Mouse (Mus musculus) forebrain, embryonic 11.5 days (tissue): ENCODE data around the gene Rnf40. TPM values are rescaled to one million over a fixed set of nuclear protein-coding genes. Genes with fewer than 3 reads are reported as not detected.
A peak's percentile ranks its signal among the peaks of the same experiment; 100 is the strongest.
"Not testable (repeated sequence)": the region's sequence is repeated elsewhere in the genome, so short reads cannot be mapped to it uniquely, and the experiment has no call there.

Source experiments
- ATAC-seq: fragments of 200-750 bp; cut with Nextera tagmentation; replicated peaks from 2 replicates; pipeline ENCODE4 v1.8.0; 2017; ENCODE audit warnings: moderate TSS enrichment; ENCODE audit not compliant: low FRiP score
- DNase-seq: peaks from one replicate; pipeline ENCODE4 v3.0.0-alpha.2; 2017; ENCODE audit warnings: low spot score
- H3K27ac ChIP-seq: fragments of 300-500 bp; sonication (generic); 2 replicates; pipeline ENCODE4 v1.5.1; 2014; ENCODE audit warnings: low read depth, low read length
- H3K27me3 ChIP-seq: fragments of 300-500 bp; sonication (generic); 2 replicates; pipeline ENCODE4 v1.6.1; 2014; ENCODE audit warnings: mild to moderate bottlenecking, low read length, mixed read lengths; ENCODE audit not compliant: control insufficient read depth, insufficient read depth
- H3K36me3 ChIP-seq: fragments of 300-500 bp; sonication (generic); 2 replicates; pipeline ENCODE4 v1.6.1; 2014; ENCODE audit warnings: mild to moderate bottlenecking, low read length, moderate library complexity, mixed read lengths; ENCODE audit not compliant: control insufficient read depth, insufficient read depth
- H3K4me1 ChIP-seq: fragments of 300-500 bp; sonication (generic); replicated peaks from 2 replicates; pipeline ENCODE4 v1.6.1; 2014; ENCODE audit warnings: low read length, mixed read lengths; ENCODE audit not compliant: control insufficient read depth, insufficient read depth
- H3K4me2 ChIP-seq: fragments of 300-500 bp; sonication (generic); 2 replicates; pipeline ENCODE4 v1.6.1; 2014; ENCODE audit warnings: low read depth, mild to moderate bottlenecking, low read length, moderate library complexity, mixed read lengths; ENCODE audit not compliant: severe bottlenecking
- H3K4me3 ChIP-seq: fragments of 300-500 bp; sonication (generic); 2 replicates; pipeline ENCODE4 v1.5.1; 2014; ENCODE audit warnings: low read depth, low read length
- H3K9ac ChIP-seq: fragments of 300-500 bp; sonication (generic); 2 replicates; pipeline ENCODE4 v1.6.1; 2014; ENCODE audit warnings: low read length
- H3K9me3 ChIP-seq: fragments of 300-500 bp; sonication (generic); 2 replicates; pipeline ENCODE4 v1.6.1; 2016; ENCODE audit warnings: low read length, mixed read lengths; ENCODE audit not compliant: control insufficient read depth
- WGBS: fragments of 180-500 bp; shearing (Covaris S2); extraction: QIAGEN DNeasy Blood & Tissue Kit; methylation state at CpG from one replicate; pipeline ENCODE4 v1.1.7; 2014; 5-methylcytosine and 5-hydroxymethylcytosine counted together
- polyA plus RNA-seq: library from polyadenylated mRNA; unstranded; fragments of >200 nt; fragmentation: Nextera tagmentation; extraction: Ambion mirVana; gene quantifications from 2 replicates; pipeline ENCODE4 v1.2.1, GENCODE M21; 2014

Gene Rnf40
- polyA plus RNA-seq, 1 experiment from 2014 or later, result 66.3 TPM

DNA sequence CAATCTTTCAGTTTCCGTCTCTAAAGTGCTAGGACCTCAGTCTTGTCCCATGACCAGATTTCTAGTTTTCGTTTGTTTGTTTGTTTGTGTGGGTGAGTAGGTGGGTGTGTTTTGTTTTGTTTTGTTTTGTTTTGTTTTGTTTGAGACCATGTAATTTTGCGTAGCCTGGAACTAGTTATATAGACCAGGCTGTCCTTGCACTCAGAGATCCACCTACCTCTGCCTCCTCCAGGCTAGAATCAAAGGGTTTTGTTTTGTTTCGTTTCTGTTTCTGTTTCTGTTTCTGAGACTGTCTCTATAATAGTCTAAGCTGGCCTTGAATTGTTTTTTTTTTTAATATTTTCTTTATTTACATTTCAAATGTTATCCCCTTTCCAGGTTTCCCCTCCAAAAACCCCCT, 57.8 kb downstream of the Rnf40 start:
- no peak for ATAC-seq
- Histone ChIP-seq H3K4me2 (no peak overlapping the region), H3K9ac (no peak overlapping the region), H3K27me3 (no peaks in the 10 kb centered on the region), H3K9me3 (no peaks in the 10 kb centered on the region), H3K27ac (no peak overlapping the region), H3K36me3 (no peaks in the 10 kb centered on the region), H3K4me1 (no peaks in the 10 kb centered on the region), H3K4me3 (no peak overlapping the region)
- no peak for DNase-seq
- WGBS, result 88% methylated on average over 4 of the region's 4 CpGs

DNA sequence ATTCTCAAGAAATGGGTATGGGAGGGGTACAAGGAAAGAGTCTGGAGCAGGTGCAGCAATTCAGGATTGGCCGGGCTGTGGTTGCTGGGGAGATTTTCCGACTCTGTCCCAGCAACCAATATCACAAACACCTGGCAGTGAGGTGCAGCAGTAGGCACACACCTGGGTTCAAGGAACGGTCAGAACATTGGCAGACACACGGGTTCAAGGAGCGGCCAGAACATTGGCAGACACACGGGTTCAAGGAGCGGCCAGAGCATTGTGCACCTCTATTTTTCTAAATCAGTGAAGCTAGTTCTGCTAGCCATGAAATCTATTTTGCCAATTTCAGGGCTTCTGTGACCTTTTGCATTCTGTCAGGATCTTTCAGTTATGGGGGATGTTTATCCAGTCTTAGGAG, 59.0 kb downstream of the Rnf40 start:
- not testable (repeated sequence) for H3K27ac ChIP-seq, H3K27me3 ChIP-seq, DNase-seq, H3K36me3 ChIP-seq, H3K9me3 ChIP-seq, H3K9ac ChIP-seq, H3K4me3 ChIP-seq, H3K4me2 ChIP-seq, H3K4me1 ChIP-seq, ATAC-seq
- 84% methylated on average over 7 of the region's 7 CpGs for WGBS

DNA sequence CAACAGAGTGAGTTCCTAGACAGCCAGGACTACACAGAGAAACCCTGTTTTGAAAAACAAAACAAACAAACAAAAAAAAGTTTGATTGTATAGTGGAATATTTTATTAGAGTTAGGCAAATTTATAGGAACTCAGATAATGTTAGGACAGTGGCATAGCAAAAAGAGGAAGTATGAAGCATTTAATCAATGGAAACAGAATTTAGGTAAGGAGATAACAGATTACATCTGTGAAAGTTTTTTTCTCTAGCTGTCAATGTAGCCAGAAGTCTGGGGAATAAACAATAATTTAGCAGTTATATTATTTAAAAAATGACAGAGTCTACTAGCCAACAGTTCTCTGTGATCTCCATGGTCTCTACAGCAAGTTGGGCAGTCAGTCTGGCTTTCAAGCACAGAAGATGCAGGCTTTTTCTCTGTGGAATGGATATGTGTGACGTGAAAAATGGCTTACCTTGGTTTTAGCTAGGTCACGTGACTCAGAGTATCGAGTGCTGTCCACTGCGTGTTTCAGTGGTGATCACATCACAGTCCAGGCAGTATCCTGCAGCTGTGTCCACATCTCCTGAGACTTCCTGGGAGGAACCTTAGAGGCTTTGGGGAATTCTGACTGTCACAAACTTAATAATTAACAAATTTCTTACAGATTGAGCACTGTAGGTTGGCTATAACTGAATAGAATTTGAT, 60.1 kb downstream of the Rnf40 start:
- Histone ChIP-seq H3K27me3 (no peaks in the 10 kb centered on the region), H3K4me3 (no peak overlapping the region), H3K4me1 (no peaks in the 10 kb centered on the region), H3K9ac (no peak overlapping the region), H3K36me3 (no peaks in the 10 kb centered on the region), H3K9me3 (no peaks in the 10 kb centered on the region), H3K27ac (no peak overlapping the region), H3K4me2 (no peak overlapping the region)
- WGBS, result 88% methylated on average over 4 of the region's 4 CpGs
- DNase-seq (no peak), ATAC-seq (no peak)

DNA sequence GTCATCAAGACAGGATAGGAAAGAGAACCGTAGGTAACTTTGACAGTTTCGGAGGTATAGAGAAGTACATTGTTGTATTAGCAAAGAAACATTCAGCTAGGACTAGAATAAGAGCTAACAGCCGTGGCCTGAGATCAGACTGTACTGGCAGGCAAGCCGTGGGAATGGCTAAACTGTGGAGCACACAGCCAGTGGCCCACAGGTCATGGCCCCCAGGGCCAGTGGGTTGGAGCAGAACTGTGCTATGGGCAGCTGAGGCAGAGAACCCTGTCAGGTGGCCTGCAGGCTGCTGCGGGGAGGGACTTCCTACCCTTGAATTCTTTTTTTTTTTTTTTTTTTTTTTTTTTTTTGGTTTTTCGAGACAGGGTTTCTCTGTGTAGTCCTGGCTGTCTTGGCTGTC, 60.6 kb downstream of the Rnf40 start:
- H3K9me3 ChIP-seq, result no peaks in the 10 kb centered on the region
- H3K27me3 ChIP-seq, result no peaks in the 10 kb centered on the region
- H3K27ac ChIP-seq, result no peak overlapping the region
- no peak for ATAC-seq
- no peaks in the 10 kb centered on the region for H3K4me1 ChIP-seq
- no peak overlapping the region for H3K9ac ChIP-seq
- H3K36me3 ChIP-seq, result no peaks in the 10 kb centered on the region
- DNase-seq, result no peak
- no peak overlapping the region for H3K4me2 ChIP-seq
- no peak overlapping the region for H3K4me3 ChIP-seq
- WGBS, result 88% methylated on average over 5 of the region's 6 CpGs

DNA sequence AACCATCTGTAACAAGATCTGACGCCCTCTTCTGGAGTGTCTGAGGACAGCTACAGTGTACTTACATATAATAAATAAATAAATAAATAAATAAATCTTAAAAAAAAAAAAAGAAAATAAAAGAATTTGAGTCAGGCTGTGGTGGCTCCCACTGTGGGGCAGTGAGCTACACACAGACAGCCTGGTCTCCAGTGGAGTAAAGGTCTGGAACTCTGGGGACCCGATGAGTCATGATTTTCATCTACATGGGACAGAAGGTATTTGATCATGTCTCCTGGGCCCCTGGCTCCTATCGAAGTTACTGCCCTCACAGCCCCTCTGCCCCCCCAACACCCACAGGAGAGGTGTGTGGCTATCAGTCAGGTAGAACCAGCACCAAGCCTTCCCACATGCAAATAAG, 63.1 kb downstream of the Rnf40 start:
- H3K27ac ChIP-seq, result no peak overlapping the region
- H3K4me2 ChIP-seq, result peak overlapping the region; percentile 21; the same call in 1 of the 2 replicates
- no peaks in the 10 kb centered on the region for H3K27me3 ChIP-seq
- no peak overlapping the region for H3K9ac ChIP-seq
- WGBS, result 84% methylated on average over 2 of the region's 3 CpGs
- no peak for ATAC-seq
- no peak overlapping the region for H3K4me3 ChIP-seq
- no peaks in the 10 kb centered on the region for H3K36me3 ChIP-seq
- DNase-seq, result no peak
- H3K4me1 ChIP-seq, result no peaks in the 10 kb centered on the region
- H3K9me3 ChIP-seq, result no peaks in the 10 kb centered on the region

DNA sequence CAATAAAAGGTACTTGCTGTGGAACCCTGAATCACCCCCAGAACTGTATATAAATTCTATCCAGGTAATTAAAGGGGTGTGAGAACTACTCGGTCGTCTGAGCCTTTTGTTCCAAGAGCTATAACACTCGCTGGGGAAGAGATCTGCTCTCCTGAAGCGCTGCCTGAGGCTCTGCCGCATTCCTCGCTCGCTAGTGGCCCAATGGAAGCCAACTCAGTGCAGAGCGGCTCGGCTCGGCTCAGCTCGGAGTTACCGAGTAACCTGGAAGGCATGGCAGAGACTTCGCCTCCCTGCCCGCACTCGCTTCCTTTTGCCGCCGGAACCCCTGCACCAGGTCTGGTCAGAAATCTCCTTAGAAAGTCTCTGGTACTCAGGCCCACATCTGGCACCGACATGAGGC, 63.5 kb downstream of the Rnf40 start:
- no peak overlapping the region for H3K27ac ChIP-seq
- WGBS, result 25% methylated on average over 18 of the region's 18 CpGs
- no peaks in the 10 kb centered on the region for H3K4me1 ChIP-seq
- H3K4me3 ChIP-seq, result no peak overlapping the region
- H3K4me2 ChIP-seq, result peak overlapping the region; percentile 21
- no peaks in the 10 kb centered on the region for H3K9me3 ChIP-seq
- no peaks in the 10 kb centered on the region for H3K27me3 ChIP-seq
- peak overlapping the region; percentile 21; the same call in 1 of the 2 replicates for H3K9ac ChIP-seq
- DNase-seq, result peak; percentile 62
- ATAC-seq, result no peak
- H3K36me3 ChIP-seq, result no peaks in the 10 kb centered on the region

DNA sequence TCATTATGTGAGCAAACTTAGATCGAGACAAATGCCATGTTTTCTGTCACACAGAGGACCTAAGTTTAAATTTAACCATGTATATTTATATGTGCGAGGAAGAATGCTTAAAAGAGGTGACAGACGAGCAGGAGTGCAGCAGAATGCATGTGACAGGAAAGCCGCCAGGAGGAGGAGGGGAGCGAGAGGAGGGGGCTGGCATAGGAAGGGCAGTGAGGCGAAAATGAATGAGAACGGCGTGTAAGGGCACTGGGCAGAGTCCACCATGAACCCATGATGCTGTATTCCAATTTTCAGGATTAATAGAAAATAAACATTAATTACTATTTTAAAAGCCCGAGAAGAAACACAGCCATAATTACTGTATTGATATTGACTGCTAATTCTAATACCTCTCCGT, 65.8 kb downstream of the Rnf40 start:
- 87% methylated on average over 10 of the region's 10 CpGs for WGBS
- no peaks in the 10 kb centered on the region for H3K4me1 ChIP-seq
- no peak overlapping the region for H3K27ac ChIP-seq
- H3K27me3 ChIP-seq, result no peaks in the 10 kb centered on the region
- H3K4me2 ChIP-seq, result no peak overlapping the region
- H3K36me3 ChIP-seq, result no peaks in the 10 kb centered on the region
- no peak overlapping the region for H3K9ac ChIP-seq
- no peaks in the 10 kb centered on the region for H3K9me3 ChIP-seq
- no peak overlapping the region for H3K4me3 ChIP-seq
- no peak for DNase-seq
- ATAC-seq, result no peak

Other genes starting within 250 kb of the Rnf40 start
- gene Zfp768, start 243.2 kb upstream of the Rnf40 start, polyA plus RNA-seq, result 5.3 and 5.5 TPM in 2 replicates
- 8.5 and 8.6 TPM in 2 replicates for gene Zfp747, start 212.7 kb upstream of the Rnf40 start, polyA plus RNA-seq
- 5.0 and 5.3 TPM in 2 replicates for gene 9130019O22Rik, start 201.6 kb upstream of the Rnf40 start, polyA plus RNA-seq
- 5.9 and 6.8 TPM in 2 replicates for gene E430018J23Rik, start 195.1 kb upstream of the Rnf40 start, polyA plus RNA-seq
- 7.2 and 7.4 TPM in 2 replicates for gene Zfp764, start 181.9 kb upstream of the Rnf40 start, polyA plus RNA-seq
- gene Zfp688, start 166.7 kb upstream of the Rnf40 start, polyA plus RNA-seq, result 35.4 and 35.7 TPM in 2 replicates
- 15.7 and 16.5 TPM in 2 replicates for gene Zfp689, start 139.6 kb upstream of the Rnf40 start, polyA plus RNA-seq
- 70.7 and 77.3 TPM in 2 replicates for gene Prr14, start 129.2 kb upstream of the Rnf40 start, polyA plus RNA-seq
- gene Fbrs, start 109.6 kb upstream of the Rnf40 start, polyA plus RNA-seq, result 13.6 and 14.7 TPM in 2 replicates
- gene Srcap, start 76.8 kb upstream of the Rnf40 start, polyA plus RNA-seq, result 91.6 and 93.5 TPM in 2 replicates
- gene Gm42715, start 69.2 kb upstream of the Rnf40 start, polyA plus RNA-seq, result 23.3 and 24.7 TPM in 2 replicates
- gene Tmem265, start 27.4 kb upstream of the Rnf40 start, polyA plus RNA-seq, result 10.2 and 13.0 TPM in 2 replicates
- gene Phkg2, start 15.4 kb upstream of the Rnf40 start, polyA plus RNA-seq, result 57.9 and 60.5 TPM in 2 replicates
- gene Ccdc189, start 172 bp upstream of the Rnf40 start, polyA plus RNA-seq, result 13.5 and 17.7 TPM in 2 replicates
- gene Zfp629, start 27.0 kb downstream of the Rnf40 start, polyA plus RNA-seq, result 33.4 and 36.6 TPM in 2 replicates
- 59.5 and 65.8 TPM in 2 replicates for gene Bcl7c, start 120.2 kb downstream of the Rnf40 start, polyA plus RNA-seq
- 7.2 and 9.5 TPM in 2 replicates for gene Ctf1, start 124.0 kb downstream of the Rnf40 start, polyA plus RNA-seq
- 0.63 TPM in 1 of 2 replicates, not detected in the other for gene Ctf2, start 143.4 kb downstream of the Rnf40 start, polyA plus RNA-seq
- gene Fbxl19, start 155.8 kb downstream of the Rnf40 start, polyA plus RNA-seq, result 7.9 and 9.7 TPM in 2 replicates
- gene Orai3, start 181.0 kb downstream of the Rnf40 start, polyA plus RNA-seq, result 6.6 and 7.1 TPM in 2 replicates
- 28.8 and 30.7 TPM in 2 replicates for gene Setd1a, start 187.9 kb downstream of the Rnf40 start, polyA plus RNA-seq
- not detected in 2 replicates for gene Gm49388, start 196.8 kb downstream of the Rnf40 start, polyA plus RNA-seq
- 6.5 and 7.9 TPM in 2 replicates for gene Hsd3b7, start 211.8 kb downstream of the Rnf40 start, polyA plus RNA-seq
- gene Stx4a, start 235.5 kb downstream of the Rnf40 start, polyA plus RNA-seq, result 10.1 and 13.2 TPM in 2 replicates
- 11.1 and 13.0 TPM in 2 replicates for gene Stx1b, start 235.8 kb downstream of the Rnf40 start, polyA plus RNA-seq